Mouse (Mus musculus) limb, embryonic 12.5 days (tissue): ENCODE measurements around the gene Ascl4. TPM values are rescaled to one million over a fixed set of nuclear protein-coding genes. Genes with fewer than 3 reads are reported as not detected.

Experiments
- ATAC-seq: fragments of 200-750 bp; cut with Nextera tagmentation; 2 replicates; pipeline ENCODE4 v1.8.0; 2017; ENCODE audit warnings: low read depth, moderate TSS enrichment; ENCODE audit not compliant: insufficient number of reproducible peaks, insufficient read depth, low FRiP score, low TSS enrichment
- H3K27ac ChIP-seq: fragments of 300-500 bp; sonication (generic); 2 replicates; pipeline ENCODE4 v1.5.1; 2016; ENCODE audit warnings: mild to moderate bottlenecking, moderate library complexity
- H3K27me3 ChIP-seq: fragments of 300-500 bp; sonication (generic); 2 replicates; pipeline ENCODE4 v1.6.1; 2016; ENCODE audit warnings: mild to moderate bottlenecking, moderate library complexity
- H3K36me3 ChIP-seq: fragments of 300-500 bp; sonication (generic); 2 replicates; pipeline ENCODE4 v1.6.1; 2016; ENCODE audit warnings: mild to moderate bottlenecking, moderate library complexity
- H3K4me1 ChIP-seq: fragments of 300-500 bp; sonication (generic); replicated peaks from 2 replicates; pipeline ENCODE4 v1.6.1; 2016
- H3K4me2 ChIP-seq: fragments of 300-500 bp; sonication (generic); 2 replicates; pipeline ENCODE4 v1.6.1; 2016; ENCODE audit warnings: mild to moderate bottlenecking, moderate library complexity
- H3K4me3 ChIP-seq: fragments of 300-500 bp; sonication (generic); replicated peaks from 2 replicates; pipeline ENCODE4 v1.5.1; 2016; ENCODE audit warnings: mild to moderate bottlenecking
- H3K9ac ChIP-seq: fragments of 300-500 bp; sonication (generic); replicated peaks from 2 replicates; pipeline ENCODE4 v1.6.1; 2016; ENCODE audit warnings: mild to moderate bottlenecking, moderate library complexity
- H3K9me3 ChIP-seq: fragments of 300-500 bp; sonication (generic); 2 replicates; pipeline ENCODE4 v1.6.1; 2016; ENCODE audit warnings: mild to moderate bottlenecking, moderate library complexity
- WGBS: fragments of 180-500 bp; shearing (Covaris S2); methylation state at CpG from one replicate; pipeline ENCODE4 v1.1.7; 2016; 5-methylcytosine and 5-hydroxymethylcytosine counted together
- polyA plus RNA-seq: library from polyadenylated mRNA; unstranded; fragments of >200 nt; fragmentation: Nextera tagmentation; extraction: Ambion mirVana; gene quantifications from 2 replicates; pipeline ENCODE4 v1.2.1, GENCODE M21; 2016

Ascl4 gene
- polyA plus RNA-seq, 1 experiment from 2014 or later: 0.36 TPM

GRCm38 (mm10) chr10:85953401-85953800, 25.9 kb downstream of the Ascl4 start:
- Histone ChIP-seq H3K9me3 (no peaks in the 10 kb centered on the region), H3K4me1 (no peaks in the 10 kb centered on the region; the same call in 1 of the 2 replicates), H3K27ac (no peak overlapping the region), H3K9ac (no peak overlapping the region), H3K4me2 (no peak overlapping the region), H3K4me3 (no peak overlapping the region), H3K27me3 (no peaks in the 10 kb centered on the region), H3K36me3 (peaks cover 68% of the 10 kb centered on the region)
- ATAC-seq: no peak
- whole genome bisulfite sequencing: 80% methylated on average over 3 of the region's 3 CpGs

GRCm38 (mm10) chr10:85954429-85954828, 26.9 kb downstream of the Ascl4 start:
- H3K4me1 ChIP-seq: no peaks in the 10 kb centered on the region; the same call in 1 of the 2 replicates
- H3K36me3 ChIP-seq: peaks cover 58% of the 10 kb centered on the region
- no peak for ATAC-seq
- H3K27ac ChIP-seq: no peak overlapping the region
- no peak overlapping the region for H3K4me3 ChIP-seq
- no peak overlapping the region for H3K4me2 ChIP-seq
- H3K27me3 ChIP-seq: no peaks in the 10 kb centered on the region
- 94% methylated on average over 2 of the region's 2 CpGs for WGBS
- H3K9me3 ChIP-seq: no peaks in the 10 kb centered on the region
- H3K9ac ChIP-seq: no peak overlapping the region

GRCm38 (mm10) chr10:85956871-85957419, 29.5 kb downstream of the Ascl4 start:
- Histone ChIP-seq H3K4me3 (peak overlapping the region; percentile 95), H3K4me2 (peak overlapping the region; percentile 66), H3K27ac (peak overlapping the region; percentile 76), H3K36me3 (peaks cover 34% of the 10 kb centered on the region), H3K27me3 (peaks cover 5% of the 10 kb centered on the region; the same call in 1 of the 2 replicates), H3K9ac (peak overlapping the region; percentile 95), H3K4me1 (no peaks in the 10 kb centered on the region; the same call in 1 of the 2 replicates), H3K9me3 (no peaks in the 10 kb centered on the region)
- ATAC-seq: no peak
- WGBS: 5% methylated on average over 20 of the region's 20 CpGs

DNA sequence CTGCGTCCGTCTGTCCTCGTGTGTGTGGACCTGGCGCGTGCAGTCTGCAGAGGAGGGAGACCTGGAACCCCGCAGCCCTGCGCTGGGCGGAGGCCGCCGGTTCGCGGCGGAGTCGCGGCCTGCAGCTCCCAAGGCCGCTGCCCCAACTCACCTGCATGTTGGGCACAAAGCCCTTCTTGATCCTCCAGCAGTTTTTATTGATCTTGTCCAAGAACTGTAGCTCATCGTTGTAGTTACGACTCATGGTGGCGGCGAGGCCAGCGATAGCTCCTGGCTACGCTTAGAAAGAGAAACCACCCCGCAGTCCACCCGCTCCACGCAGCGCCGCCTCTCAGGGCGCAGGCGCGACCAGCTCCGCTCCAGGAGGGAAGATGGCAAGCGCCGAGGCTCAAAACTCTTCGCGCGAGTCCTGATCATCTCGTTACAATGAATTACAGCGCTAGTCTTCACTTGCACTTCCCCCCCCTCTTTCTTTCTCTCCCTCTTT, 30.0 kb downstream of the Ascl4 start, which contains the start of gene Rtcb:
TSS of gene Rtcb (minus strand) at position 360 of the 487 bp plus-strand sequence.
- WGBS: under 1% methylated on average over 38 of the region's 38 CpGs

GRCm38 (mm10) chr10:85962897-85963296, 35.4 kb downstream of the Ascl4 start:
- Histone ChIP-seq H3K27ac (no peak overlapping the region), H3K4me3 (no peak overlapping the region), H3K4me1 (no peaks in the 10 kb centered on the region), H3K4me2 (no peak overlapping the region), H3K36me3 (no peaks in the 10 kb centered on the region), H3K9ac (no peak overlapping the region), H3K27me3 (peaks cover 8% of the 10 kb centered on the region), H3K9me3 (no peaks in the 10 kb centered on the region)
- ATAC-seq: no peak
- WGBS: 84% methylated on average over 9 of the region's 9 CpGs

More for the DNA sequence above, 30.0 kb downstream of the Ascl4 start, which contains the start of gene Rtcb:
- H3K9ac ChIP-seq: peak within 1 kb of the TSS; percentile 95
- peak within 1 kb of the TSS; percentile 66 for H3K4me2 ChIP-seq
- H3K36me3 ChIP-seq: peaks cover 29% of the 10 kb centered on the region
- H3K27ac ChIP-seq: peak within 1 kb of the TSS; percentile 76
- H3K4me1 ChIP-seq: no peaks in the 10 kb centered on the region; the same call in 1 of the 2 replicates
- H3K9me3 ChIP-seq: no peaks in the 10 kb centered on the region
- ATAC-seq: peak; percentile 85
- peak within 1 kb of the TSS; percentile 95 for H3K4me3 ChIP-seq
- H3K27me3 ChIP-seq: peaks cover 5% of the 10 kb centered on the region; the same call in 1 of the 2 replicates

DNA sequence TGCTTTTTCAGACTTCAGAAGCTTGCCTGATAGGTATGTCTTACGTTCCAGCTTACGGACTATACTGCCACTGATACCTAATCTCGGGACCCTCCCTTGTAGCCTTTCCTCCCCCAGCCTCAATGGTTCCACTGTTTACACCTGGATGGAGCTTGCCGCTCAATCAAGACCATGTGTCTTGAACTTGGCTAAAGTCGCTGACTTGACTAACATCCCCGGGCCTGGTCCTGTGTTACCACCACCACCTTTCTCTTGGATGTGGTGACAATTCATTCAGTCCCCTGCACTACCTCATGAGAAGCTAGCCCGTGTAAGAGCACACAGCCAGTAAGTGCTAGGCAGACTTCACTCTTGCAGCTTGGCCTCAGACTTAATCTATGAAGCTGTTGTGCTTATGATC, 36.8 kb downstream of the Ascl4 start:
- no peaks in the 10 kb centered on the region for H3K4me1 ChIP-seq
- H3K27me3 ChIP-seq: peaks cover 9% of the 10 kb centered on the region
- 89% methylated on average over 7 of the region's 7 CpGs for WGBS
- no peak overlapping the region for H3K4me3 ChIP-seq
- H3K36me3 ChIP-seq: no peaks in the 10 kb centered on the region
- H3K9me3 ChIP-seq: no peaks in the 10 kb centered on the region
- H3K4me2 ChIP-seq: no peak overlapping the region
- no peak for ATAC-seq
- no peak overlapping the region for H3K9ac ChIP-seq
- no peak overlapping the region for H3K27ac ChIP-seq

DNA sequence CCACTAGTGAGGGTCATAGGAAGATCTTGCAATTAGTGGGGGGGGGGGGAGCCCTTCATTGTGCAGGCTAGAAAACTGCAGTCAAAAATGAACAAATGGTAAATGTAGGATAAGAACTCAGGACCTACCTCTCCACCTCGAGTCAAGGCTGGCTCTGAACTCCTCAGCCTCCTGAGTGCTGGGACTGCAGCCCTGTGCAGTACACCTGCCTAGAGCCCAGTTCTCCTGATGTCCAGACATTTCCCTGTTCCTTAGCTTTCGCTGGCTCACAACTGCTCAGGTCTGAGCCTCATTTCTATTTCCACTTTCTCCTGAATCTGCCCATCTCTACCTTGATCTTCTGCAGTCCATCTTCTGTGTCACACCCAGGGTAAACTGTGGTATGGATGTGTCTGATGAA, 39.0 kb downstream of the Ascl4 start:
- no peak overlapping the region for H3K4me2 ChIP-seq
- WGBS: 56% methylated on average over 2 of the region's 2 CpGs
- no peaks in the 10 kb centered on the region for H3K4me1 ChIP-seq
- H3K27ac ChIP-seq: no peak overlapping the region
- peaks cover 4% of the 10 kb centered on the region for H3K27me3 ChIP-seq
- no peak for ATAC-seq
- no peak overlapping the region for H3K9ac ChIP-seq
- H3K36me3 ChIP-seq: no peaks in the 10 kb centered on the region
- H3K9me3 ChIP-seq: no peaks in the 10 kb centered on the region
- no peak overlapping the region for H3K4me3 ChIP-seq

- H3K4me2 ChIP-seq: no peak overlapping the region
- no peaks in the 10 kb centered on the region for H3K36me3 ChIP-seq
- ATAC-seq: 0 out of 2 replicates have a peak, but pooled peaks have one; percentile 20
- WGBS: 59% methylated on average over 17 of the region's 17 CpGs
- no peak overlapping the region for H3K9ac ChIP-seq
- H3K4me3 ChIP-seq: no peak overlapping the region
- no peaks in the 10 kb centered on the region for H3K4me1 ChIP-seq
- no peak overlapping the region for H3K27ac ChIP-seq
- peaks cover 4% of the 10 kb centered on the region for H3K27me3 ChIP-seq
- H3K9me3 ChIP-seq: no peaks in the 10 kb centered on the region
Observed at GRCm38 (mm10) chr10:85967411-85968156, 40.1 kb downstream of the Ascl4 start.

- H3K36me3 ChIP-seq: no peaks in the 10 kb centered on the region
- no peaks in the 10 kb centered on the region for H3K4me1 ChIP-seq
- H3K27ac ChIP-seq: no peak overlapping the region
- H3K27me3 ChIP-seq: peaks cover 4% of the 10 kb centered on the region
- WGBS: 9% methylated on average over 7 of the region's 7 CpGs
- H3K4me2 ChIP-seq: no peak overlapping the region
- H3K9me3 ChIP-seq: no peaks in the 10 kb centered on the region
- H3K4me3 ChIP-seq: no peak overlapping the region
- H3K9ac ChIP-seq: no peak overlapping the region
- ATAC-seq: no peak
Observed at GRCm38 (mm10) chr10:85968157-85968634, 40.7 kb downstream of the Ascl4 start.

- no peaks in the 10 kb centered on the region for H3K36me3 ChIP-seq
- H3K4me2 ChIP-seq: no peak overlapping the region
- no peaks in the 10 kb centered on the region for H3K4me1 ChIP-seq
- H3K27ac ChIP-seq: no peak overlapping the region
- WGBS: 57% methylated on average over 2 of the region's 2 CpGs
- no peak for ATAC-seq
- H3K27me3 ChIP-seq: peaks cover 4% of the 10 kb centered on the region
- H3K9me3 ChIP-seq: no peaks in the 10 kb centered on the region
- H3K4me3 ChIP-seq: no peak overlapping the region
- H3K9ac ChIP-seq: no peak overlapping the region
Observed at GRCm38 (mm10) chr10:85968731-85969130, 41.2 kb downstream of the Ascl4 start.

- ATAC-seq: no peak
- Histone ChIP-seq H3K36me3 (no peaks in the 10 kb centered on the region), H3K27me3 (peaks cover 4% of the 10 kb centered on the region), H3K4me2 (no peak overlapping the region), H3K9me3 (peaks cover 4% of the 10 kb centered on the region; the same call in 1 of the 2 replicates), H3K27ac (no peak overlapping the region), H3K4me3 (no peak overlapping the region), H3K9ac (no peak overlapping the region), H3K4me1 (no peaks in the 10 kb centered on the region)
- WGBS: 38% methylated on average over 8 of the region's 8 CpGs
Observed at GRCm38 (mm10) chr10:85969894-85970620, 42.6 kb downstream of the Ascl4 start.
